Mouse (Mus musculus) hindbrain, postnatal 0 days (tissue): Measurements from ENCODE around the gene Lbp. TPM values are rescaled to one million over a fixed set of nuclear protein-coding genes. Genes with fewer than 3 reads are reported as not detected.

ENCODE experiments used
- ATAC-seq: fragments of 200-750 bp; cut with Nextera tagmentation; 2 replicates; pipeline ENCODE4 v1.8.0; 2017; ENCODE audit warnings: mild to moderate bottlenecking, moderate TSS enrichment, moderate library complexity
- DNase-seq: peaks from one replicate; pipeline ENCODE4 v3.0.0-alpha.2; 2015; ENCODE audit warnings: low spot score
- H3K27ac ChIP-seq: fragments of 300-500 bp; sonication (generic); 2 replicates; pipeline ENCODE4 v1.5.1; 2014; ENCODE audit warnings: mild to moderate bottlenecking
- H3K27me3 ChIP-seq: fragments of 300-500 bp; sonication (generic); 2 replicates; pipeline ENCODE4 v1.6.1; 2014; ENCODE audit warnings: low read length, mixed read lengths; ENCODE audit not compliant: insufficient read depth
- H3K36me3 ChIP-seq: fragments of 300-500 bp; sonication (generic); 2 replicates; pipeline ENCODE4 v1.6.1; 2014; ENCODE audit warnings: low read length, mixed read lengths; ENCODE audit not compliant: insufficient read depth
- H3K4me1 ChIP-seq: fragments of 300-500 bp; sonication (generic); 2 replicates; pipeline ENCODE4 v1.6.1; 2014; ENCODE audit warnings: antibody characterized with exemption, low read length, mixed read lengths; ENCODE audit not compliant: insufficient read depth
- H3K4me2 ChIP-seq: fragments of 300-500 bp; sonication (generic); 2 replicates; pipeline ENCODE4 v1.6.1; 2014; ENCODE audit warnings: low read depth, mild to moderate bottlenecking, low read length, moderate library complexity, mixed read lengths
- H3K4me3 ChIP-seq: fragments of 300-500 bp; sonication (generic); 2 replicates; pipeline ENCODE4 v1.5.1; 2014; ENCODE audit warnings: low read length
- H3K9ac ChIP-seq: fragments of 300-500 bp; sonication (generic); replicated peaks from 2 replicates; pipeline ENCODE4 v1.6.1; 2014; ENCODE audit warnings: mild to moderate bottlenecking, low read length, moderate library complexity, mixed read lengths
- H3K9me3 ChIP-seq: fragments of 300-500 bp; sonication (generic); 2 replicates; pipeline ENCODE4 v1.6.1; 2016; ENCODE audit warnings: low read length, mixed read lengths
- CTCF ChIP-seq: IDR thresholded peaks from 2 replicates; pipeline ENCODE4 v1.5.1; 2016; ENCODE audit warnings: antibody characterized with exemption, control low read depth, low read depth
- WGBS: fragments of 180-500 bp; shearing (Covaris S2); extraction: QIAGEN DNeasy Blood & Tissue Kit; methylation state at CpG from one replicate; pipeline ENCODE4 v1.1.7; 2014; 5-methylcytosine and 5-hydroxymethylcytosine counted together
- polyA plus RNA-seq: library from polyadenylated mRNA; unstranded; fragments of >200 nt; fragmentation: Nextera tagmentation; extraction: Ambion mirVana; gene quantifications from 2 replicates; pipeline ENCODE4 v1.2.1, GENCODE M21; 2015
- total RNA-seq: library from RNA; depleted of rRNA; stranded (reverse); fragments of >200 nt; gene quantifications from 2 replicates; pipeline ENCODE4 v1.2.3, GENCODE M21; 2014

Gene Lbp
- total and polyA plus RNA-seq, 2 experiments from 2014 or later: 10.3 to 10.4 TPM

DNA sequence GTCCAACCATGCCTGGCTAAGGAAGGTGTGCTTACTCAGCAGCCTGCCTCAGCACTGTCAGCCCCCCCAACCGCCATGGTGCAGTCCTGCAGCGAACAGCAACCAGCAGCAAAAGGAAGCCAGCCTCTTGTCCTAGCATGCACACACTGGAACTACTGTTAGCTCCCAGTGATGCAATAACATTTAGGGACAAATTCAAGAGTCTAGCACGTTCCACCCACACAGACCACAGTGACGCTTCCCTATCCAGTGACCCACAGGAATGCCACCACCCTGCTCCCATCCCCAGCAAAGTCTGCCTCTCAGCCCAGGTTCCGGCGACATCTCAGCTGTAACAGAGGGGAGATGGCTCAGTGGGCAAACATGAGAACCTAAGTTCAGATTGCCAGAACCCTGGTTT lies 40.2 kb downstream of the Lbp start:
- no peaks in the 10 kb centered on the region for H3K27me3 ChIP-seq
- no peak overlapping the region for H3K9ac ChIP-seq
- no peak for ATAC-seq
- no peak for DNase-seq
- no peaks in the 10 kb centered on the region for H3K9me3 ChIP-seq
- H3K4me1 ChIP-seq: no peaks in the 10 kb centered on the region
- no peaks in the 10 kb centered on the region for H3K36me3 ChIP-seq
- no peak for TF ChIP-seq CTCF
- H3K4me2 ChIP-seq: no peak overlapping the region
- WGBS: 78% methylated on average over 6 of the region's 6 CpGs
- no peak overlapping the region for H3K4me3 ChIP-seq
- H3K27ac ChIP-seq: no peak overlapping the region

DNA sequence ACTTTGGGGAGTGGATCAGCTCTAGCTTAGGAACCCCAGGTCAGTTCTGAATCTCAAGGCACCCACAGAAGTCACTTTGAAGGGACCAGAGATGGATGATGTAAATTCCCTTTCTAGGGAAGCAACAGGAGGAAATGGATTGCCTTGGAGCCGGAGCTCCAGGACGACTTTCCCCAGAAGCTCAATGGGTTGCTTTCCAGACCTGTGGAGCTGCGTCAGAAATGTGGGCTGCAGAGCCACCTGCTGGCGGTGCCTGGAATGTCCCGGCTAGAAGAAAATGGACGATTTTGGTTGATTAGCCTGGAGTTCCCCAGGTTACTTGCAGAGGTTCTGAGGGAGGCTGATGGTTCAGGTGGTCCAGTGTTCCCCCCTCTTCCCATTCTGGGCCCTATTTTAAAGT lies 41.6 kb downstream of the Lbp start:
- peak; percentile 83 for DNase-seq
- 1% methylated on average over 6 of the region's 6 CpGs for WGBS
- no peaks in the 10 kb centered on the region for H3K9me3 ChIP-seq
- no peaks in the 10 kb centered on the region for H3K4me1 ChIP-seq
- H3K36me3 ChIP-seq: no peaks in the 10 kb centered on the region
- no peak overlapping the region for H3K9ac ChIP-seq
- H3K4me2 ChIP-seq: no peak overlapping the region
- TF ChIP-seq CTCF: peak; percentile 94
- peak; percentile 73 for ATAC-seq
- no peak overlapping the region for H3K4me3 ChIP-seq
- no peaks in the 10 kb centered on the region for H3K27me3 ChIP-seq
- no peak overlapping the region for H3K27ac ChIP-seq

DNA sequence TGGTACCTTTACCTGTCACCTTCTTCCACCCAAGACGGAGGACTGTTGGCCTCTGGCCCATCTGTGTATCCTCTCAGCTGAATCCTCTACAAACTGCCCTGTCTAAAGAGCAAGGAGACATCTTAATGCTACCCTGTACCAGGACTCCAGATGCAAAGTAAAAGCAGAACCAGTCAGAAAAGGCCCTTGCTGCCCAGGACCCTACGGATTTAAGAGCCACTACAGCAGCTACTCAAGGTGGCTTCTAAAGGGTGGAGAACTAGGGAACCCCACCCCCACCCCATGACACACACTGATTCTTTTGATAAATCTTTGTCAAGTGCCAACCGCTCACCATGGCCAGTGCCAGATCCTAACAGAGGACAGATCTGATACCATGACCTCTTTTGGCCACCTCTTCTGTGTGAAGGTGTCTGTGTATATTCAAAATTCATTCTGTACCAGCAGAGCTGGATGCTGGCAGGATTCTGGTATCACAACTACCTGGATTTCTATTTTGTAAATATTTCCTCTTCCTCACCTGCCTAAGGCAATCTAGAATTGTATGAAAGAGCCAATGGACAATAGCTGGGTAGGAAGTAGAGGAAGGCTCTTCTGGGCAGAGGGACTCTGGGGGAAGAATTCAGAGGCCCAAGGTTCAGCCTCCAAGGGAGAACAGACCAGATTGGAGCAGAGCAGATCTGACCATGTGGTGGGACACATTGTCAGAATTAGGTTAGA lies 46.7 kb downstream of the Lbp start:
- Histone ChIP-seq H3K27ac (no peak overlapping the region), H3K36me3 (peaks cover 23% of the 10 kb centered on the region), H3K27me3 (no peaks in the 10 kb centered on the region), H3K4me2 (no peak overlapping the region), H3K9ac (no peak overlapping the region), H3K9me3 (no peaks in the 10 kb centered on the region), H3K4me1 (no peaks in the 10 kb centered on the region), H3K4me3 (no peak overlapping the region)
- WGBS: 80% methylated on average over 3 of the region's 3 CpGs
- TF ChIP-seq CTCF: no peak
- ATAC-seq (no peak), DNase-seq (no peak)

DNA sequence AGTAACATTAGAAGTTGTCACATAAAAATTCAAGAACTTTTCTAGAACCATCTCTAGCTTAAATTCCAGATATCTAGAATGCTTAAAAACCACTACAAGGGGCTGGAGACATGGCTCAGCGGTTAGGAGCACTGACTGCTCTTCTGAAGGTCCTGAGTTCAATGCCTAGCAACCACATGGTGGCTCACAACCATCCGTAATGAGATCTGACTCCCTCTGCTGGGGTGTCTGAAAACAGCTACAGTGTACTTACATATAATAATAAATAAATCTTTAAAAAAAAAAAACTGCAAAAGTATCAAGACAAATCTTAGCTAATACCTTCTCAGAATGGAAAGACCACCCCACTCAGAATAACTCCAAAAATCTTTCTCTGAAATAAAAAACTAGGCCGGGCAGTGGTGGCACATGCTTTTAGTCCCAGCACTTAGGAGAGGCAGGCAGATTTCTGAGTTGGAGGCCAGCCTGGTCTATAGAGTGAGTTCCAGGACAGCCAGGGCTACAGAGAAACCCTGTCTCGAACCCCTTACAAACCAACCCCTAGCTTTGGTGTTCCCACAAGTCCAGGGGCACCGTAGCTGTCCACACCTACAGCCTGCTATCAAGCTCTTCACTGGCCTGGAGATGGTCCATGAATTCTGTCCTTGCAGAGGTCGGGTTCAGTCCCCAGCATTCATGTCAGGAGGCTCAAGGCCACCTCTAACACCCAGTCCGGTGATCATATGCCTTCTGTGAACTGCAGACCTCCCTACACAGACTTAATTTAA lies 48.2 kb downstream of the Lbp start:
- no peaks in the 10 kb centered on the region for H3K9me3 ChIP-seq
- peaks cover 39% of the 10 kb centered on the region for H3K36me3 ChIP-seq
- H3K9ac ChIP-seq: no peak overlapping the region
- TF ChIP-seq CTCF: peak; percentile 21; the same call in 1 of the 2 replicates
- no peak overlapping the region for H3K4me3 ChIP-seq
- no peak overlapping the region for H3K4me2 ChIP-seq
- ATAC-seq (no peak), DNase-seq (no peak)
- no peaks in the 10 kb centered on the region for H3K4me1 ChIP-seq
- no peaks in the 10 kb centered on the region for H3K27me3 ChIP-seq
- WGBS: 73% methylated on average over 7 of the region's 7 CpGs
- no peak overlapping the region for H3K27ac ChIP-seq

DNA sequence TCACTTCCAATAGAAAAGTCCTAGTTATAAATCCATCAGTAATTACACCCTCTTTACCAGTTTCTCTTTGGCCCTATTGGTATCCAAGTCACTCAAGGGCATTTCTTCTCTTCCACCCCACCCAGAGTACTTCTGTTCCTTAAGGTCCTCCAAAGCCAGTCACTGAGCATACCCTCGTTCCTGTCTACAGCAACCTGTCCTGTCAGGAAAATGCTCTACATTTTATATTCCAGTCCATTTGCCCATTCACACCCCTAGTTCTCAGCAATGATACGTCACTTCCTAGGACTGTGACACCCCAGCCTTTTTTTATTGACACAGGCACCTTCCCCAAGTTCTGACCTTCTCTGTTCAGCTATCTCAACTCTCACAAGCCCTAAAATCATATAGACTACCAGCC lies 48.9 kb downstream of the Lbp start:
- no peak overlapping the region for H3K4me2 ChIP-seq
- no peak overlapping the region for H3K4me3 ChIP-seq
- WGBS: 79% methylated on average over 2 of the region's 2 CpGs
- H3K4me1 ChIP-seq: no peaks in the 10 kb centered on the region
- peaks cover 39% of the 10 kb centered on the region for H3K36me3 ChIP-seq
- ATAC-seq (no peak), DNase-seq (no peak)
- no peak overlapping the region for H3K27ac ChIP-seq
- H3K9ac ChIP-seq: no peak overlapping the region
- no peaks in the 10 kb centered on the region for H3K9me3 ChIP-seq
- H3K27me3 ChIP-seq: no peaks in the 10 kb centered on the region
- TF ChIP-seq CTCF: no peak

DNA sequence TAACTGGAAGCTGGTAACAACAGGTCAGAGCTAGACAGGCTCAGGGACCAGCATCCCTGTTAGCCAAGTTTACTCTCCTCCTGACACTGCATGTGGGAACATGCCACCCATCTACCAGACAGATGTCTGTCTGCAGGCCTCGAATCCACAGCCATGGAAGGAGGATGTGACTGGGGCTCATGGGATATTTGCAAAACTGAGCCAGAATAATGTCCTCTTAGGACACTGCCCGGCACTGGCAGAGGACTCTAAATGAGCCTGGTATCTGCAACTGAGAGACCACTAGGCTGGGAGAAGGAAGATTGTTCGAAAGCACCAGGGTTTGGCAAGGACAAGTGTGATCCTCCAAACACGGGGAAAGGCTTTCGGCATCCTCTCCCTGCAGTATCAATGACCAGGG lies 49.8 kb downstream of the Lbp start:
- no peaks in the 10 kb centered on the region for H3K27me3 ChIP-seq
- H3K4me1 ChIP-seq: no peaks in the 10 kb centered on the region
- DNase-seq (no peak), ATAC-seq (no peak)
- H3K9me3 ChIP-seq: no peaks in the 10 kb centered on the region
- no peak for TF ChIP-seq CTCF
- no peak overlapping the region for H3K4me3 ChIP-seq
- H3K27ac ChIP-seq: no peak overlapping the region
- H3K36me3 ChIP-seq: peaks cover 39% of the 10 kb centered on the region
- no peak overlapping the region for H3K4me2 ChIP-seq
- H3K9ac ChIP-seq: no peak overlapping the region
- 91% methylated on average over 5 of the region's 5 CpGs for WGBS
